Mouse (Mus musculus) CH12.LX (cell line): ENCODE data around the gene Agl.

ENCODE experiments used
- CHD1 ChIP-seq: IDR thresholded peaks from 2 replicates; pipeline ENCODE4 v1.6.1; 2012; ENCODE audit warnings: low read depth, low read length, improper control_type of control experiment, inconsistent platforms
- CTCF ChIP-seq, 2 experiments: IDR thresholded peaks in 1 of 2; conservative IDR thresholded peaks in 1 of 2; 2 replicates each; pipeline ENCODE4 v1.5.1; 2011 to 2012; ENCODE audit warnings: low read depth in 2 of 2, low read length in 2 of 2, improper control_type of control experiment in 1 of 2, inconsistent platforms in 1 of 2, mild to moderate bottlenecking in 1 of 2, moderate library complexity in 1 of 2
- MYC ChIP-seq: IDR thresholded peaks from 2 replicates; pipeline ENCODE4 v1.6.1; 2011; ENCODE audit warnings: low read depth, mild to moderate bottlenecking, improper control_type of control experiment, low read length
- NELFE ChIP-seq: IDR thresholded peaks from 2 replicates; pipeline ENCODE4 v1.6.1; 2011; ENCODE audit warnings: low read depth, low read length, improper control_type of control experiment
- NRF1 ChIP-seq: IDR thresholded peaks from 2 replicates; pipeline ENCODE4 v1.6.1; 2014; ENCODE audit warnings: low read depth, mild to moderate bottlenecking, inconsistent platforms, low read length, improper control_type of control experiment, moderate library complexity
- POLR2A ChIP-seq: IDR thresholded peaks from 2 replicates; pipeline ENCODE4 v1.6.1; 2011; ENCODE audit warnings: low read depth, mild to moderate bottlenecking, improper control_type of control experiment, low read length
- SMC3 ChIP-seq: IDR thresholded peaks from 2 replicates; pipeline ENCODE4 v1.6.1; 2011; ENCODE audit warnings: low read depth, low read length, improper control_type of control experiment
- TCF12 ChIP-seq: IDR thresholded peaks from 2 replicates; pipeline ENCODE4 v1.6.1; 2014; ENCODE audit warnings: low read depth, mild to moderate bottlenecking, inconsistent platforms, low read length, improper control_type of control experiment
- USF2 ChIP-seq: conservative IDR thresholded peaks from 2 replicates; pipeline ENCODE4 v1.6.1; 2011; ENCODE audit warnings: low read depth, low read length, improper control_type of control experiment

GRCm38 (mm10) chr3:116816674-116817215 lies 8.8 kb upstream of the Agl start:
- TF ChIP-seq TCF12 (no peak), CTCF (conservative IDR thresholded peaks at IDR 0.05 in 1 of 2, IDR thresholded peaks at IDR 0.05 in 1 of 2; ENCODE audit: low read depth in 2 of 2, low read length in 2 of 2) (no peak), USF2 (no peak), NRF1 (no peak), POLR2A (no peak), NELFE (no peak), SMC3 (no peak), MYC (no peak), CHD1 (no peak)
